ENCODE assay signal across 7 mouse cellular contexts in genomic region chr1:150976263-150976662, GRCm38 (mm10). TPM values are rescaled to one million over a fixed set of nuclear protein-coding genes. Genes with fewer than 3 reads are reported as not detected.
A peak's percentile ranks its signal among the peaks of the same experiment; 100 is the strongest.
DNase-seq lines count a peak whose midpoint lies in the region; TF ChIP-seq lines count a peak whose summit lies in the region.

No protein-coding gene starts in this region.

- peak; percentile 16 for DNase-seq in kidney, postnatal 10 days
- DNase-seq in kidney, adult 18-20 months: no peak
- DNase-seq in NIH3T3 (ENCODE audit: low read depth): peak; percentile 13
- DNase-seq in brain, embryonic 14.5 days (ENCODE audit: low read depth): peak; percentile 66
- DNase-seq in heart, postnatal 36 days: peak; percentile 25 to 43
- no peak for DNase-seq in cerebellum, adult 11 months
- DNase-seq in thymus, postnatal 4 days: no peak

- no peak for TF ChIP-seq CTCF in brain, embryonic 14.5 days (IDR thresholded peaks at IDR 0.05; ENCODE audit: borderline replicate concordance, extremely low read depth, insufficient read depth, insufficient read length)

- no peak for TF ChIP-seq POLR2A in brain, embryonic 14.5 days (IDR thresholded peaks at IDR 0.05; ENCODE audit: borderline replicate concordance, extremely low read depth, insufficient read depth, insufficient read length, poor library complexity, severe bottlenecking)

- intact Hi-C loops in heart, postnatal 36 days (cut with DNase I): loop anchor here (2.0 kb wide), 1 partner anchor 17 kb away; the partner anchor contains the start of gene Hmcn1

RNA-seq across cellular contexts. Expression of gene Hmcn1, which starts 17.0 kb away (rescaled TPM):
- 5.8 and 7.2 TPM in 2 replicates for polyA plus RNA-seq in brain, embryonic 14.5 days (2012; rRNA removed)
- 10 to 100 TPM; 12.9 to 13.1 TPM for total RNA-seq in heart, postnatal 36 days (2021)

Comparison
In these comparisons a context has a peak if more than half of its experiments do, and no peak if none do; other contexts are left out.
1. DNase-seq: peak in kidney, postnatal 10 days (single experiment), NIH3T3 (single experiment), brain, embryonic 14.5 days (single experiment) and heart, postnatal 36 days (2 of 2); none in kidney, adult 18-20 months (single experiment), cerebellum, adult 11 months (single experiment) and thymus, postnatal 4 days (single experiment).